Mouse (Mus musculus) spleen, embryonic (tissue): ENCODE data around the gene Atg16l1.

Experiments used
- CTCF ChIA-PET: fragments of 350-600 bp; sonication (Branson Sonifier 250); formaldehyde crosslinking; loops from one replicate; lab custom pipeline; 2022; lab: Charles Lee

The Atg16l1 gene

DNA sequence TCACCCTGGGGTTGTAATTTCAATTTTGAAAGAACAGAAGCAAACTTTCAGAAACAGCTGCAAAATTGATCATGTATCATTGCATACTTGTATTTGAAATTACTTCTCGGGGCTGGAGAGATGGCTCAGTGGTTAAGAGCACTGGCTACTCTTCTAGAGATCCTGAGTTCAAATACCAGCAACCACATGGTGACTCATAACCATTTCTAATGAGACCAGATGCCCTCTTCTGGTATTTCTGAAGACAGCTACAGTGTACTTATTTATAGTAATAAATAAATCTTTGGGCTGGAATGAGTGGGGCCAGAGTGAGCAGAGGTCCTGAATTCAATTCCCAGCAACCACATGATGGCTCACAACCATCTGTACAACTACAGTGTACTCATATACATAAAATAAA lies 71.8 kb downstream of the Atg16l1 start:
- CTCF ChIA-PET: interaction anchor here (0.6 to 2.1 kb wide), 4 partner anchors 27 to 162 kb away, joined by 3 to 6 read pairs (median 4); no protein-coding TSS in a partner anchor

DNA sequence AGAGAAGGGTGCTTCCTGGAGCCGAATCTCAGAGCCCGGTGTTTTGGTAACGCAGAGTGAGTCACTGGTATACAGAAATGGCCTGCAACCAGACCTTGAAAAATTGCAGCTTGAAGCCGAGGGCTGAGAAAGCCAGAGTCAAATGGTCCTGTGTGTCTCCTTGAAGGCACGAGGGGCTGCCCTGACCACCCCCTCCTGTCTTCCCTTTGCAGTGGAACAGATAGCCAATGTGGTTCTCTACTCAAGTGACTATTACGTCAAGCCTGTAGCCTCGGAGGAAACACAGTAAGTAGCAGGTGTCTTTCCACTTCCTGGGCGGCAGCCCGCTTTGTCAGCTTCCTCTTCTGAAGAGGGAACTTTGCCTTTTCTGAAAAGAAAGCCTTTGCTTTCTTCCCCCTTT lies 72.5 kb downstream of the Atg16l1 start:
- CTCF ChIA-PET: interaction anchor here (0.6 to 2.1 kb wide), 9 partner anchors 12 to 90 kb away, joined by 3 to 9 read pairs (median 3); no protein-coding TSS in a partner anchor

DNA sequence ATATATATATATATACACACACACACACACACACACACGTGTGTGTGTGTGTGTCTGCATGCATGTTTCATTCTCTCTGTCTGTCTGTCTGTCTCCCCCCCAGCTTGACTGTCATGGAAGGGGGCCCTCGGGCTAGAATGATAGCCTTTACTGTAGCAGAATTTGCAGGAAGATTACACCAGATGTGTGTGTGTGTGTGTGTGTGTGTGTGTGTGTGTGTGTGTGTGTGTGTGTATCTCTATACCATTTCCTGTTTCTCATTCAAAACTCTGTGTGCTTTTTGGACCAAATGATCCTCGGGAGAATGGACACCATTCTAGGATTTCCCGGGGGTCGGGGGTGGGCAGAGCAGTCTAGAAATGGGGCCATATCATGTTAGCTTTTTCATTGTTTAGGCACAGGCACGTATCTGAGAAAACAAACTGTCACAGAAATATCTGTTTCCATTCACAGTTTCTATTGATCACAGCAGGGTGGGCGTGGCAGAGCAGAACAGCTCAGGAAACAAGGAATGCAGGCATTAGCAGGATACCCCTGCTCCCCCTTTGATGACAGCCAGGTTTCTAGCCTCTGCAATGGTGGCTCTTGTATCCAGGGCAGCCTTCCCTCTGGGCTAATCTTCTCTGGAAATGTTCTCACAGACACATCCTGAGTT lies 73.4 kb downstream of the Atg16l1 start:
- CTCF ChIA-PET: interaction anchor here (0.6 to 2.1 kb wide), 9 partner anchors 13 to 39 kb away, joined by 3 to 9 read pairs (median 3); no protein-coding TSS in a partner anchor

- CTCF ChIA-PET: interaction anchor here (0.6 to 2.1 kb wide), 5 partner anchors 12 to 34 kb away, joined by 3 to 6 read pairs (median 4); no protein-coding TSS in a partner anchor
These were observed 74.0 kb downstream of the Atg16l1 start for GRCm38 (mm10) chr1:87829621-87830211.

DNA sequence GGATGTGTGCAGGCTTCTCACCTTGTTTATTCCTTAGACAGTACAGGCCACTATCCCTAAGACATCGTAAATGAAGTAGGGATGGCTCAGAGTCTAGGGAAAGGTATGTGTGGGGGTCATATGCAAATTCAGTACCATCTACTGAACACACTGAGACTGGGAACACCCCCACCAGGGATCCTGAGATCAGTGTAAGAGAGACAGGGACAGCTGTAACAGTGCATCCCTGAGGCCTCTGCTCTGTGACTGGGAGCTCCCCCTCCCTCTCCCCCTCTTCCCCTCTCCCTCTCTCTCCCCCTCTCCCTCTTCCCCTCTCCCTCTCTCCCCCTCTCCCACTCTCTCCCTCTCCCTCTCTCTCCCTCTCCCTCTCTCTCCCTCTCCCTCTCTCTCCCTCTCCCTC lies 80.8 kb downstream of the Atg16l1 start:
- CTCF ChIA-PET: interaction anchor here (0.7 to 1.3 kb wide), 2 partner anchors 10 to 269 kb away, joined by 5 to 14 read pairs; no protein-coding TSS in a partner anchor

- CTCF ChIA-PET: interaction anchor here (0.7 to 1.3 kb wide), 2 partner anchors 9 to 269 kb away, joined by 5 to 14 read pairs; no protein-coding TSS in a partner anchor
These were observed 81.3 kb downstream of the Atg16l1 start for GRCm38 (mm10) chr1:87837018-87837417.

DNA sequence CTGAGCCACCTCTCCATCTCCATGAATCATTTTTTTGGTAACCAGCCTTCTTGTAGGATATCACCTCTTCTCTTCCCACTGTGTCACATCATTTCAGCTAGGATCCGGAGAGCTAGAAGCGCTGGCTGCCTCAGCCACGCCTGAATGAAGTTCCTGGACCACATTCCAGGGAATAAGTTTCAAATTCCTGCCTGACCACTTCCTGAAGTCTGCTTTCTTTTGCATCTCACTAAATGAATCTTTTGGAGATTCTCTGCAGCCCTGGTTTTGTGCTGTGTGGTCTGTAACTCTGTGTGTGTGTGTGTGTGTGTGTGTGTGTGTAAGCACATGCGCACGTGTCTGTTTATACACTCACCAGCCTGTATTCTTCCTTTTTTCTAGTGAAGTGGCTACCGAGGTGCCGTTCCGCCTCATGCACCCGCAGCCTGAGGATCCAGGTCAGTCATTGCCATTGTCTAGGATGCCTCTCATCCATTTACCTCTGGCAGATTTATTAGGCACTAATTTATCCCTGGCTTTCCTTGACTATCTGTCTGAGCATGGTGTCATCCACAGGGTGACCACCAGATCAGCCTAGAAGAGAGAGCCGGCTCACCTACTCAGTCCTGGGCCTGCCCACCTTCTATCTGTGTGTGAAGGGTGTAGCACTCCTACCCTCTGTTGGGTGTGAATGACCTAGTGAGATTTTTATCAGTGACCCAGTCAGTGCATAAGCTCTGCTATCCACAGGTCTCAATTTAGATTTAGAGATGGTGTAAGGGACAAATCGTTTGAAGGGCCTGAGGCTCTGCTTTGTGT lies 84.9 kb downstream of the Atg16l1 start:
- CTCF ChIA-PET: interaction anchor here (0.9 kb wide), 1 partner anchor 12 kb away, joined by 3 read pairs; no protein-coding TSS in a partner anchor
